Mouse (Mus musculus) heart, postnatal 25 days (tissue): Measurements from ENCODE around the gene Mroh3. TPM values are rescaled to one million over a fixed set of nuclear protein-coding genes. Genes with fewer than 3 reads are reported as not detected.

ENCODE experiments used
- DNase-seq: peaks from one replicate; pipeline ENCODE4 v3.0.0; 2022; ENCODE audit warnings: low spot score
- intact Hi-C: fragments of 180-260 bp; cut with DNase I; formaldehyde crosslinking; loops from one replicate; pipeline ENCODE4 v1.15.1; 2025
- total RNA-seq, 2 experiments: library from RNA; stranded (reverse); gene quantifications; 2 replicates each; pipeline ENCODE4 v1.2.3; 2021

Mroh3 gene
- total RNA-seq, 2 experiments from 2014 or later = not detected

GRCm38 (mm10) chr1:136230201-136230600 lies 17.6 kb upstream of the Mroh3 start:
- DNase-seq = no peak
- intact Hi-C loops = no loop called here

GRCm38 (mm10) chr1:136229040-136229373 lies 16.4 kb upstream of the Mroh3 start:
- no peak for DNase-seq
- intact Hi-C loops = no loop called here

- intact Hi-C loops = no loop called here
- no peak for DNase-seq
Measured at GRCm38 (mm10) chr1:136228328-136229039, 15.9 kb upstream of the Mroh3 start.

- intact Hi-C loops = no loop called here
- DNase-seq = no peak
Measured at GRCm38 (mm10) chr1:136227870-136228269, 15.2 kb upstream of the Mroh3 start.

- intact Hi-C loops = no loop called here
- DNase-seq = no peak
Measured at GRCm38 (mm10) chr1:136226626-136227025, 14.0 kb upstream of the Mroh3 start.

- DNase-seq = no peak
- intact Hi-C loops = no loop called here
Measured at GRCm38 (mm10) chr1:136225846-136226245, 13.2 kb upstream of the Mroh3 start.

GRCm38 (mm10) chr1:136223758-136224342 lies 11.2 kb upstream of the Mroh3 start:
- intact Hi-C loops = no loop called here
- DNase-seq = no peak

GRCm38 (mm10) chr1:136222386-136222785 lies 9.8 kb upstream of the Mroh3 start:
- DNase-seq = no peak
- intact Hi-C loops = no loop called here

- no peak for DNase-seq
- intact Hi-C loops = no loop called here
Measured at GRCm38 (mm10) chr1:136220037-136220871, 7.6 kb upstream of the Mroh3 start.

- intact Hi-C loops = loop anchor here (5.0 kb wide), 1 partner anchor 162 kb away; the partner anchor contains the start of genes Ascl5 and Cacna1s
- DNase-seq = no peak
Measured at GRCm38 (mm10) chr1:136214304-136214703, 1.7 kb upstream of the Mroh3 start.

- DNase-seq = no peak
- intact Hi-C loops = no loop called here
Measured at GRCm38 (mm10) chr1:136190033-136190432, 22.6 kb downstream of the Mroh3 start.

GRCm38 (mm10) chr1:136179511-136180001 lies 33.1 kb downstream of the Mroh3 start:
- no peak for DNase-seq
- intact Hi-C loops = no loop called here

- intact Hi-C loops = no loop called here
- DNase-seq = no peak
Measured at GRCm38 (mm10) chr1:136178741-136179140, 33.9 kb downstream of the Mroh3 start.

GRCm38 (mm10) chr1:136177085-136177484 lies 35.5 kb downstream of the Mroh3 start:
- intact Hi-C loops = no loop called here
- DNase-seq = no peak

- intact Hi-C loops = no loop called here
- no peak for DNase-seq
Measured at GRCm38 (mm10) chr1:136175183-136175582, 37.4 kb downstream of the Mroh3 start.

GRCm38 (mm10) chr1:136174101-136174606 lies 38.5 kb downstream of the Mroh3 start:
- no peak for DNase-seq
- intact Hi-C loops = loop anchor here (5.0 kb wide), 1 partner anchor 348 kb away; no protein-coding TSS in a partner anchor

GRCm38 (mm10) chr1:136172696-136173095 lies 39.9 kb downstream of the Mroh3 start:
- intact Hi-C loops = loop anchor here (5.0 kb wide), 1 partner anchor 350 kb away; no protein-coding TSS in a partner anchor

GRCm38 (mm10) chr1:136170109-136170508 lies 42.5 kb downstream of the Mroh3 start:
- DNase-seq = no peak
- intact Hi-C loops = loop anchor here (1.0 to 5.0 kb wide), 3 partner anchors 43 to 352 kb away; partner anchors contain the start of gene Mroh3

More at GRCm38 (mm10) chr1:136172696-136173095, 39.9 kb downstream of the Mroh3 start:
- DNase-seq = no peak

GRCm38 (mm10) chr1:136167657-136168056 lies 45.0 kb downstream of the Mroh3 start:
- intact Hi-C loops = loop anchor here (1.0 to 2.0 kb wide), 3 partner anchors 51 to 116 kb away; no protein-coding TSS in a partner anchor
- no peak for DNase-seq

GRCm38 (mm10) chr1:136165436-136165835 lies 47.2 kb downstream of the Mroh3 start:
- no peak for DNase-seq
- intact Hi-C loops = no loop called here
